Mouse (Mus musculus) liver, adult 2 months (tissue): Measurements from ENCODE around the gene Appbp2.

Experiments used
- CTCF ChIP-seq: fragments of 200-500 bp; IDR thresholded peaks from 2 replicates; pipeline ENCODE4 v1.5.1; 2011; ENCODE audit warnings: low read depth, low read length, control low read depth
- POLR2A ChIP-seq: fragments of 200-500 bp; IDR thresholded peaks from 2 replicates; pipeline ENCODE4 v1.6.1; 2011; ENCODE audit warnings: low read length, control low read depth; ENCODE audit not compliant: insufficient read depth; ENCODE audit errors: extremely low read depth

- no peak for TF ChIP-seq POLR2A
- no peak for TF ChIP-seq CTCF
Measured at GRCm38 (mm10) chr11:85190741-85191140, 44.2 kb downstream of the Appbp2 start.
